Mouse (Mus musculus) T-cell, adult 66 days (primary cell): ENCODE data around the gene Vmn1r35. TPM values are rescaled to one million over a fixed set of nuclear protein-coding genes. Genes with fewer than 3 reads are reported as not detected.

Experiments used
- total RNA-seq, 2 experiments: library from RNA; stranded (reverse); gene quantifications; 3 replicates in 1 of 2; 4 replicates in 1 of 2; pipeline ENCODE4 v1.2.4; 2023

The Vmn1r35 gene
- total RNA-seq = not detected

GRCm38 (mm10) chr6:66685806-66686205, at the start of gene Vmn1r35:
TSS of gene Vmn1r35 (minus strand) at chr6:66685906.

GRCm38 (mm10) chr6:66729082-66729481, 43.4 kb upstream of the Vmn1r35 start, which contains the start of gene Vmn1r37:
TSS of gene Vmn1r37 (plus strand) at chr6:66729382.

GRCm38 (mm10) chr6:66719068-66719467, 33.4 kb upstream of the Vmn1r35 start, which contains the start of gene Vmn1r36:
TSS of gene Vmn1r36 (minus strand) at chr6:66719168.

GRCm38 (mm10) chr6:66643779-66644178, 41.9 kb downstream of the Vmn1r35 start, which contains the start of gene Vmn1r34:
TSS of gene Vmn1r34 (minus strand) at chr6:66643879.

Other genes starting within 250 kb of the Vmn1r35 start
- gene Mad2l1, start 150.5 kb downstream of the Vmn1r35 start, total RNA-seq = 10 to 100 TPM; 14.4 to 17.5 TPM
- not detected for gene Vmn1r32, start 125.8 kb downstream of the Vmn1r35 start, total RNA-seq
- gene Vmn1r33, start 67.6 kb downstream of the Vmn1r35 start, total RNA-seq = not detected
- gene Vmn1r34, start 42.0 kb downstream of the Vmn1r35 start, total RNA-seq = not detected
- gene Vmn1r36, start 33.3 kb upstream of the Vmn1r35 start, total RNA-seq = not detected
- gene Vmn1r37, start 43.5 kb upstream of the Vmn1r35 start, total RNA-seq = not detected
- gene Vmn1r38, start 96.7 kb upstream of the Vmn1r35 start, total RNA-seq = not detected
- gene Vmn1r39, start 124.7 kb upstream of the Vmn1r35 start, total RNA-seq = not detected
- gene Gng12, start 210.5 kb upstream of the Vmn1r35 start, total RNA-seq = 10 to 100 TPM; 12.5 to 13.6 TPM